Mouse (Mus musculus): Measurements from ENCODE around the gene Ctxn1.

The Ctxn1 gene

GRCm38 (mm10) chr8:4249213-4249612, 9.9 kb downstream of the Ctxn1 start:
- DNase-seq = no peak

- DNase-seq = no peak
Observed at GRCm38 (mm10) chr8:4247951-4248540, 11.0 kb downstream of the Ctxn1 start, which contains the start of gene Tgfbr3l. Tgfbr3l (plus strand) TSS chr8:4248214.

- DNase-seq = no peak
Observed at GRCm38 (mm10) chr8:4247241-4247640, 11.8 kb downstream of the Ctxn1 start.

- no peak for DNase-seq
Observed at GRCm38 (mm10) chr8:4245737-4246136, 13.3 kb downstream of the Ctxn1 start.

- no peak for DNase-seq
Observed at GRCm38 (mm10) chr8:4245061-4245460, 14.0 kb downstream of the Ctxn1 start.

GRCm38 (mm10) chr8:4239193-4239890, 19.7 kb downstream of the Ctxn1 start:
- no peak for DNase-seq

GRCm38 (mm10) chr8:4238434-4239192, 20.5 kb downstream of the Ctxn1 start, which contains the start of the genes Map2k7 and Gm49320:
Map2k7 (plus strand) TSS chr8:4238740.
Gm49320 (plus strand) TSS chr8:4238865.
- DNase-seq = peak; percentile 100

GRCm38 (mm10) chr8:4237814-4238433, 21.1 kb downstream of the Ctxn1 start:
- no peak for DNase-seq

- DNase-seq = no peak
Observed at GRCm38 (mm10) chr8:4230612-4231351, 28.3 kb downstream of the Ctxn1 start.

- DNase-seq = no peak
Observed at GRCm38 (mm10) chr8:4229784-4230183, 29.3 kb downstream of the Ctxn1 start.

- no peak for DNase-seq
Observed at GRCm38 (mm10) chr8:4227919-4228318, 31.2 kb downstream of the Ctxn1 start.

- peak; percentile 47 for DNase-seq
Observed at GRCm38 (mm10) chr8:4226739-4227347, 32.2 kb downstream of the Ctxn1 start, which contains the start of gene Lrrc8e. Lrrc8e (plus strand) TSS chr8:4226827.

GRCm38 (mm10) chr8:4226323-4226722, 32.8 kb downstream of the Ctxn1 start:
- no peak for DNase-seq

GRCm38 (mm10) chr8:4222059-4222458, 37.0 kb downstream of the Ctxn1 start:
- no peak for DNase-seq

- no peak for DNase-seq
Observed at GRCm38 (mm10) chr8:4219617-4220016, 39.5 kb downstream of the Ctxn1 start.

- no peak for DNase-seq
Observed at GRCm38 (mm10) chr8:4216791-4217621, 42.1 kb downstream of the Ctxn1 start, which contains the start of gene Prr36. Prr36 (minus strand) TSS chr8:4217459.

- no peak for DNase-seq
Observed at GRCm38 (mm10) chr8:4216296-4216695, 42.8 kb downstream of the Ctxn1 start.

GRCm38 (mm10) chr8:4214006-4214980, 44.8 kb downstream of the Ctxn1 start:
- DNase-seq = peak; percentile 73

GRCm38 (mm10) chr8:4213210-4214005, 45.7 kb downstream of the Ctxn1 start:
- peak; percentile 71 for DNase-seq

All from liver (tissue).